Mouse (Mus musculus) midbrain, embryonic 10.5 days (tissue): ENCODE data around the gene 2210016F16Rik. TPM values are rescaled to one million over a fixed set of nuclear protein-coding genes. Genes with fewer than 3 reads are reported as not detected.
A peak's percentile ranks its signal among the peaks of the same experiment; 100 is the strongest.

Source experiments
- microRNA counts: library from miRNA; unstranded; fragments of <30 nt; microRNA quantifications from one replicate; lab custom pipeline; 2017
- microRNA-seq: library from miRNA; unstranded; fragments of <30 nt; microRNA quantifications from one replicate; pipeline ENCODE4, GENCODE M21; 2017
- polyA plus RNA-seq: library from polyadenylated mRNA; unstranded; fragments of >200 nt; fragmentation: Nextera tagmentation; extraction: Ambion mirVana; gene quantifications from 2 replicates; pipeline ENCODE4 v1.2.1, GENCODE M21; 2016

Gene 2210016F16Rik
- polyA plus RNA-seq, 1 experiment from 2014 or later = 30.1 TPM

MicroRNAs encoded within 50 kb of the gene (microRNA counts, 519-probe panel; counts per million panel counts)
- 6,521 counts per million, percentile 62 among the panel's probes with 10 or more counts for microRNA mmu-miR-7a (lab: Ali Mortazavi, UCI)

Small RNA genes lying within 50 kb of the gene (microRNA-seq; reads per million reads assigned to microRNA genes)
- gene Mir7-1 = 229 reads per million, percentile 60 among the genes with 10 or more reads in this experiment

Other genes starting within 250 kb of the 2210016F16Rik start
- gene Idnk, start 227.6 kb downstream of the 2210016F16Rik start, polyA plus RNA-seq = 56.1 and 62.9 TPM in 2 replicates
- 128 and 134 TPM in 2 replicates for gene Ubqln1, start 169.6 kb downstream of the 2210016F16Rik start, polyA plus RNA-seq
- gene Gkap1, start 109.5 kb downstream of the 2210016F16Rik start, polyA plus RNA-seq = 27.4 and 28.1 TPM in 2 replicates
- gene Kif27, start 26.1 kb downstream of the 2210016F16Rik start, polyA plus RNA-seq = 0.78 and 0.98 TPM in 2 replicates
- gene Rmi1, start 17.0 kb upstream of the 2210016F16Rik start, polyA plus RNA-seq = 27.4 and 31.2 TPM in 2 replicates
- gene Hnrnpk, start 18.1 kb upstream of the 2210016F16Rik start, polyA plus RNA-seq = 2,221 and 2,293 TPM in 2 replicates
- not detected in 2 replicates for gene Slc28a3, start 225.7 kb upstream of the 2210016F16Rik start, polyA plus RNA-seq